In genomic region chr10:117451396-117452185, GRCm38 (mm10) we compare ENCODE assay signal across 10 mouse cellular contexts.
"Had no signal": no experiment of that assay in that cellular context is flagged by ENCODE, and none has a peak within 500 bp of the region (broad histone marks: within the 10 kb centered on the region; RNA-seq: fewer than 3 reads in every experiment).

No protein-coding gene starts in this region.

- H3K27ac ChIP-seq: kidney, embryonic 15.5 days; left cerebral cortex, adult 2 months; limb, embryonic 10.5 days; liver, embryonic 13.5 days; lung, embryonic 15.5 days; macrophage; midbrain, embryonic 12.5 days; neural tube, embryonic 13.5 days had no signal

- DNase-seq: liver, embryonic 13.5 days had no signal

- H3K36me3 ChIP-seq: kidney, embryonic 15.5 days; limb, embryonic 10.5 days; liver, embryonic 13.5 days; lung, embryonic 15.5 days; midbrain, embryonic 12.5 days; neural tube, embryonic 13.5 days had no signal

- ATAC-seq: liver, postnatal 0 days had no signal

- H3K9me3 ChIP-seq: kidney, embryonic 15.5 days; limb, embryonic 10.5 days; liver, embryonic 13.5 days; lung, embryonic 15.5 days; megakaryocyte, embryonic 14.5 days; midbrain, embryonic 12.5 days; neural tube, embryonic 13.5 days had no signal

- H3K27me3 ChIP-seq: kidney, embryonic 15.5 days; liver, embryonic 13.5 days; lung, embryonic 15.5 days; neural tube, embryonic 13.5 days had no signal

- H3K4me3 ChIP-seq: kidney, embryonic 15.5 days; left cerebral cortex, adult 2 months; limb, embryonic 10.5 days; liver, embryonic 13.5 days; lung, embryonic 15.5 days; megakaryocyte, embryonic 14.5 days; midbrain, embryonic 12.5 days; neural tube, embryonic 13.5 days had no signal

- H3K4me2 ChIP-seq: kidney, embryonic 15.5 days; liver, embryonic 13.5 days; lung, embryonic 15.5 days; midbrain, embryonic 12.5 days; neural tube, embryonic 13.5 days had no signal

- H3K4me1 ChIP-seq: midbrain, embryonic 12.5 days; neural tube, embryonic 13.5 days had no signal

- H3K9ac ChIP-seq: kidney, embryonic 15.5 days; liver, embryonic 13.5 days; liver, postnatal 0 days; lung, embryonic 15.5 days; midbrain, embryonic 12.5 days; neural tube, embryonic 13.5 days had no signal
